Mouse (Mus musculus): ENCODE measurements around the gene Dnajc17.

GRCm38 (mm10) chr2:119196316-119197108 is 12.1 kb downstream of the Dnajc17 start:
- TF ChIP-seq ETS1 (IDR thresholded peaks at IDR 0.05; ENCODE audit: low read depth, low read length) (no peak), CTCF (IDR thresholded peaks at IDR 0.05 in 2 of 3, conservative IDR thresholded peaks at IDR 0.05 in 1 of 3; ENCODE audit: control insufficient read depth in 1 of 3, insufficient read depth in 1 of 3, low read depth in 2 of 3, low read length in 3 of 3, poor library complexity in 1 of 3, severe bottlenecking in 1 of 3) (no peak), NRF1 (IDR thresholded peaks at IDR 0.05; ENCODE audit: insufficient read depth, low read depth, low read length, poor library complexity, severe bottlenecking) (no peak), TBP (IDR thresholded peaks at IDR 0.05; ENCODE audit: low read depth, low read length) (no peak), USF1 (IDR thresholded peaks at IDR 0.05; ENCODE audit: low read depth, low read length) (no peak), MAZ (IDR thresholded peaks at IDR 0.05; ENCODE audit: low read depth, low read length) (no peak), USF2 (IDR thresholded peaks at IDR 0.05; ENCODE audit: borderline replicate concordance in 1 of 2, insufficient read depth in 1 of 2, low read depth in 1 of 2, low read length in 2 of 2) (no peak), CHD2 (IDR thresholded peaks at IDR 0.05; ENCODE audit: low read length) (no peak), TAL1 (IDR thresholded peaks at IDR 0.05; ENCODE audit: low read length) (no peak), POLR2A (IDR thresholded peaks at IDR 0.05; ENCODE audit: control insufficient read depth in 1 of 2, insufficient read depth in 1 of 2, low read depth in 1 of 2, low read length in 2 of 2, poor library complexity in 1 of 2) (no peak)

Measured in MEL (cell line).